Mouse (Mus musculus): ENCODE data around the gene Tlr9. TPM values are rescaled to one million over a fixed set of nuclear protein-coding genes. Genes with fewer than 3 reads are reported as not detected.

Tlr9 gene
- polyA plus RNA-seq, 1 experiment from 2014 or later, result 0.07 TPM

- H3K36me3 ChIP-seq, result 0 out of 2 replicates have a peak, but pooled peaks cover 5% of the 10 kb centered on the region
- 79% methylated on average over 7 of the region's 7 CpGs for WGBS
- ATAC-seq (ENCODE audit: insufficient number of reproducible peaks, low FRiP score, low TSS enrichment, low read depth), result no peak
- H3K27me3 ChIP-seq, result no peaks in the 10 kb centered on the region
- H3K4me2 ChIP-seq (replicated peaks), result no peak overlapping the region
- H3K9ac ChIP-seq, result no peak overlapping the region
- H3K27ac ChIP-seq (replicated peaks), result no peak overlapping the region
- H3K4me1 ChIP-seq, result peaks cover 26% of the 10 kb centered on the region
- H3K9me3 ChIP-seq (replicated peaks), result no peaks in the 10 kb centered on the region
- H3K4me3 ChIP-seq (replicated peaks), result no peak overlapping the region
Observed at GRCm38 (mm10) chr9:106205713-106206290, 16.6 kb upstream of the Tlr9 start.

- H3K4me3 ChIP-seq (replicated peaks), result no peak overlapping the region
- no peak overlapping the region for H3K9ac ChIP-seq
- H3K9me3 ChIP-seq (replicated peaks), result no peaks in the 10 kb centered on the region
- H3K4me2 ChIP-seq (replicated peaks), result no peak overlapping the region
- H3K36me3 ChIP-seq, result 0 out of 2 replicates have a peak, but pooled peaks cover 5% of the 10 kb centered on the region
- H3K27ac ChIP-seq (replicated peaks), result no peak overlapping the region
- 67% methylated on average over 2 of the region's 2 CpGs for WGBS
- H3K4me1 ChIP-seq, result peaks cover 31% of the 10 kb centered on the region
- no peak for ATAC-seq (ENCODE audit: insufficient number of reproducible peaks, low FRiP score, low TSS enrichment, low read depth)
- H3K27me3 ChIP-seq, result no peaks in the 10 kb centered on the region
Observed at GRCm38 (mm10) chr9:106206515-106206914, 15.9 kb upstream of the Tlr9 start.

- no peak overlapping the region for H3K27ac ChIP-seq (replicated peaks)
- no peak for ATAC-seq (ENCODE audit: insufficient number of reproducible peaks, low FRiP score, low TSS enrichment, low read depth)
- peaks cover 15% of the 10 kb centered on the region for H3K36me3 ChIP-seq
- no peaks in the 10 kb centered on the region for H3K27me3 ChIP-seq
- 93% methylated on average over 5 of the region's 5 CpGs for WGBS
- H3K4me2 ChIP-seq (replicated peaks), result no peak overlapping the region
- no peak overlapping the region for H3K4me3 ChIP-seq (replicated peaks)
- H3K9ac ChIP-seq, result no peak overlapping the region
- no peaks in the 10 kb centered on the region for H3K9me3 ChIP-seq (replicated peaks)
- H3K4me1 ChIP-seq, result peaks cover 33% of the 10 kb centered on the region
Observed at GRCm38 (mm10) chr9:106208181-106208580, 14.2 kb upstream of the Tlr9 start.

GRCm38 (mm10) chr9:106209954-106210353, 12.4 kb upstream of the Tlr9 start:
- Histone ChIP-seq H3K4me2 (replicated peaks) (no peak overlapping the region), H3K36me3 (peaks cover 33% of the 10 kb centered on the region), H3K4me1 (peaks cover 17% of the 10 kb centered on the region), H3K9me3 (replicated peaks) (no peaks in the 10 kb centered on the region), H3K4me3 (replicated peaks) (no peak overlapping the region), H3K27ac (replicated peaks) (no peak overlapping the region), H3K27me3 (no peaks in the 10 kb centered on the region), H3K9ac (no peak overlapping the region)
- 94% methylated on average over 4 of the region's 4 CpGs for WGBS
- ATAC-seq (ENCODE audit: insufficient number of reproducible peaks, low FRiP score, low TSS enrichment, low read depth), result no peak

- Histone ChIP-seq H3K9ac (no peak overlapping the region), H3K4me2 (replicated peaks) (peak overlapping the region; percentile 52), H3K27me3 (no peaks in the 10 kb centered on the region), H3K27ac (replicated peaks) (peak overlapping the region; percentile 52), H3K36me3 (peaks cover 38% of the 10 kb centered on the region), H3K9me3 (replicated peaks) (no peaks in the 10 kb centered on the region), H3K4me1 (peaks cover 13% of the 10 kb centered on the region), H3K4me3 (replicated peaks) (peak overlapping the region; percentile 33; the same call in 1 of the 2 replicates)
- no peak for ATAC-seq (ENCODE audit: insufficient number of reproducible peaks, low FRiP score, low TSS enrichment, low read depth)
- WGBS, result 59% methylated on average over 9 of the region's 9 CpGs
Observed at GRCm38 (mm10) chr9:106210853-106211609, 11.4 kb upstream of the Tlr9 start.

GRCm38 (mm10) chr9:106211680-106212593, 10.5 kb upstream of the Tlr9 start:
- Histone ChIP-seq H3K4me3 (replicated peaks) (peak overlapping the region; percentile 33), H3K27ac (replicated peaks) (peak overlapping the region; percentile 52), H3K4me2 (replicated peaks) (peak overlapping the region; percentile 52), H3K9ac (peak overlapping the region; percentile 24; the same call in 1 of the 2 replicates), H3K9me3 (replicated peaks) (no peaks in the 10 kb centered on the region), H3K27me3 (no peaks in the 10 kb centered on the region), H3K36me3 (peaks cover 38% of the 10 kb centered on the region), H3K4me1 (peaks cover 11% of the 10 kb centered on the region)
- ATAC-seq (ENCODE audit: insufficient number of reproducible peaks, low FRiP score, low TSS enrichment, low read depth), result peak; percentile 80
- 21% methylated on average over 37 of the region's 37 CpGs for WGBS

- 84% methylated on average over 12 of the region's 12 CpGs for WGBS
- Histone ChIP-seq H3K36me3 (peaks cover 38% of the 10 kb centered on the region), H3K27ac (replicated peaks) (no peak overlapping the region), H3K4me2 (replicated peaks) (no peak overlapping the region), H3K9ac (no peak overlapping the region), H3K9me3 (replicated peaks) (no peaks in the 10 kb centered on the region), H3K27me3 (no peaks in the 10 kb centered on the region), H3K4me1 (peaks cover 11% of the 10 kb centered on the region), H3K4me3 (replicated peaks) (no peak overlapping the region)
- no peak for ATAC-seq (ENCODE audit: insufficient number of reproducible peaks, low FRiP score, low TSS enrichment, low read depth)
Observed at GRCm38 (mm10) chr9:106212594-106212981, 9.8 kb upstream of the Tlr9 start.

- WGBS, result 84% methylated on average over 6 of the region's 6 CpGs
- Histone ChIP-seq H3K36me3 (peaks cover 33% of the 10 kb centered on the region), H3K27ac (replicated peaks) (no peak overlapping the region), H3K4me3 (replicated peaks) (no peak overlapping the region), H3K4me1 (peaks cover 11% of the 10 kb centered on the region), H3K9me3 (replicated peaks) (no peaks in the 10 kb centered on the region), H3K27me3 (no peaks in the 10 kb centered on the region), H3K4me2 (replicated peaks) (no peak overlapping the region), H3K9ac (no peak overlapping the region)
- ATAC-seq (ENCODE audit: insufficient number of reproducible peaks, low FRiP score, low TSS enrichment, low read depth), result no peak
Observed at GRCm38 (mm10) chr9:106215341-106216125, 6.9 kb upstream of the Tlr9 start.

- ATAC-seq (ENCODE audit: insufficient number of reproducible peaks, low FRiP score, low TSS enrichment, low read depth), result no peak
- no peak overlapping the region for H3K4me3 ChIP-seq (replicated peaks)
- H3K4me2 ChIP-seq (replicated peaks), result no peak overlapping the region
- peaks cover 2% of the 10 kb centered on the region; the same call in 1 of the 2 replicates for H3K4me1 ChIP-seq
- H3K27me3 ChIP-seq, result no peaks in the 10 kb centered on the region
- H3K36me3 ChIP-seq, result peaks cover 33% of the 10 kb centered on the region
- 86% methylated on average over 7 of the region's 7 CpGs for WGBS
- H3K9me3 ChIP-seq (replicated peaks), result no peaks in the 10 kb centered on the region
- no peak overlapping the region for H3K27ac ChIP-seq (replicated peaks)
- no peak overlapping the region for H3K9ac ChIP-seq
Observed at GRCm38 (mm10) chr9:106216971-106217370, 5.4 kb upstream of the Tlr9 start.

- no peak overlapping the region for H3K4me2 ChIP-seq (replicated peaks)
- H3K36me3 ChIP-seq, result no peaks in the 10 kb centered on the region
- no peaks in the 10 kb centered on the region for H3K9me3 ChIP-seq (replicated peaks)
- no peak overlapping the region for H3K27ac ChIP-seq (replicated peaks)
- no peak overlapping the region for H3K4me3 ChIP-seq (replicated peaks)
- peaks cover 4% of the 10 kb centered on the region for H3K4me1 ChIP-seq
- H3K27me3 ChIP-seq, result peaks cover 7% of the 10 kb centered on the region; the same call in 1 of the 2 replicates
- WGBS, result 59% methylated on average over 8 of the region's 8 CpGs
- no peak for ATAC-seq (ENCODE audit: insufficient number of reproducible peaks, low FRiP score, low TSS enrichment, low read depth)
- H3K9ac ChIP-seq, result no peak overlapping the region
Observed at GRCm38 (mm10) chr9:106220894-106221523, 1.4 kb upstream of the Tlr9 start.
